Mouse (Mus musculus): ENCODE data around the gene Ppp1r15a.
"Not testable (repeated sequence)": the region's sequence is repeated elsewhere in the genome, so short reads cannot be mapped to it uniquely, and the experiment has no call there.

Ppp1r15a gene

DNA sequence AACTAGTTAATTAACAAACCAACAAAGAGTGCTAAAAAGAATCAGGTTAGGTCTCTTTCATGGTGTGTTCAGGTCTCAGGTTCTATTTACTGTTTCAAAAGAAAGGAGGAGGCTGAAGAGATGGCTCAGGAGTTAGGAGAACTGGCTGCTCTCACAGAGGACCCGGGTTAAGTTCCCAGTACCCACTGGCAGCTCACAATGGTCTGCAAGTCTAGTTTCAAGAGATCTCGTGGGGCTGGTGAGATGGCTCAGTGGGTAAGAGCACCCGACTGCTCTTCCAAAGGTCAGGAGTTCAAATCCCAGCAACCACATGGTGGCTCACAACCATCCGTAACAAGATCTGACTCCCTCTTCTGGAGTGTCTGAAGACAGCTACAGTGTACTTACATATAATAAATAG lies 45.8 kb downstream of the Ppp1r15a start:
- DNase-seq = not testable (repeated sequence)

DNA sequence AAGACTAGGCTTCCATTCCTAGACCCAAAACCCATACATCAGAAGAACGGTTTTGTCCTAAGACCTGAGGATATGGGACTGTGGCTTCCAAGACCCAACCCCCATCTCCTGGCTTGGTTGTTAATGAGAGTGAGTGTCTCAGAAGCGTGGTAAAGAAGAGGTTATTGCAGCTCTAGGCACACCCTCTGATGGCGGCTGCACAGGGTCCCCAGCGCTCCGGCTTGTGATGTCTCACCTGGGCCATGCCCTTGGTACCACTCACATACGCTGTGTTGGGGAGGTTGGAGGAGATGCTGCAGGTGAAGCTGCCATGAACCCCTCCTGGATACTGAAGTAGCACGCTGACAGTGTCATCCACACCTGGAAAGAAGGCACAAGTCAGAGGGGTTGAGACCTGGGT lies 47.3 kb downstream of the Ppp1r15a start:
- no peak for DNase-seq

DNA sequence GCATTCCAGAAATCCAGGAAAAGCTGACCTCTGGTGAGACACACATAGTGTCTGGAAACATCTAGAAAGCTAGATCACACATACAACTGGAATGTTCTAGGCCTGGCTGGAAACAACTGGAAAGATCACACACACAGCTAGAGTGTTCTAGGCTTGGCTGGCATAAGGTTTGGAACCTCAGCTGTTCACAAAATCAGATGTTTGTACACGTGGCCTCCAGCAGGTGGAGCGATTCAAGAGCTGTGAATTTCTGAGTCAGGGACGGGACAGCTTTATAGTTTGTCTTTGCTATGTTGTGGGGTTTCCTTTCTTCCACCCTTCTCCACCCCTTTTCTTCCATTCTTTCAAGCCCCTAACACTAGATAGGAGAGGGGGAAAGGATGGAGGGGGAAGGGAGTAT lies 49.1 kb downstream of the Ppp1r15a start:
- DNase-seq = peak; percentile 64

DNA sequence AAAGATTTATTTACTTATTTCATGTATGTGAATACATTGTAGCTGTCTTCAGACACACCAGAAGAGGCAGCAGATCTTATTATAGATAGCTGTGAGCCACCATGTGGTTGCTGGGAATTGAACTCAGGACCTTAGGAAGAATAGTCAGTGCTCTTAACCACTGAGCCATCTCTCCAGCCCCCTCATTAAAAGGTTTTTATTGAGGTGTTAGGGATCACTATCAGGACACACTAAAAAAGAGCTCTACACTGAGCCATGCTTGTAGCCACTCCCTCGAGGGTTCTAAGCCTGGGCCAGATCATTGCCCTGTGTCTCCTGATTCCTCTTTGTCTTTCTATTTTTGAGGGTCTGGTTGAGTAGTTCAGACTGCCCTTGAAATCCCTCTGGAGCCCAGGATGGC lies 49.6 kb downstream of the Ppp1r15a start:
- no peak for DNase-seq

DNA sequence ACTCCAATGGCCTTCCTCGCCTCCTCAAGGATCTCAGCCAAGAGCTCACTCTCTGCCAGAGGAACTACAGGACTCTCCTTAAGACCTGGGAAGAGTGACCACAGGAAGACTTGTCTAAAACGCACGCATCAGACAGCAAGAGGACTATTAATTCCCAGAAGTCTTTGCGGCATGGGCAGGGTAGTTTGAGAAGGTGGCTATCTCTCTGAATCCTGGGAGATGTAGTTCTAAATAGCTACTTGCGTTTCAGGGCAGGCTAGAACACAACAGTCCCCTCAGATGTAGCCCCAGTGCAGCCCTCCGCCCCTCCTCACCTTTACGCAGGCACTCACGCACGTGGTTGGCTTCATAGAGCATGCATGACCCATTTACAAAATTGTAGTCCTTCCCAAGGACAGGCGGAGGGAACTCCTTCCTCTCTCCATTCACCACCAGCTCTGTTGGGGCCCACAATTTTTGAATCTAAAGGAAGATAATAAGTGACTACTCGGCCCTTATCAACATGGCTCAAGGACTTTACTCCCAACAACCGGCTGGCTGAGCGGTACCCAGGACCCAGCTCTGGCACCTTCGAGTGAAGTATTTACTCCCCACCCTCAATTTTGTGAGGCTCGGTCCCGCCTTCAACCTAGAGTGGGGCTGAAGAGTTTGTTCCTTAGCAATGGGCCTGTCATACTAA lies 50.6 kb downstream of the Ppp1r15a start:
- DNase-seq = no peak
